ENCODE assay signal across 8 mouse cellular contexts in genomic region chr15:77356248-77356810, GRCm38 (mm10). TPM values are rescaled to one million over a fixed set of nuclear protein-coding genes. Genes with fewer than 3 reads are reported as not detected.
DNase-seq lines count a peak whose midpoint lies in the region; ATAC-seq and TF ChIP-seq lines count a peak whose summit lies in the region.

No protein-coding gene starts in this region.

- WGBS in heart, embryonic 16.5 days: 5% methylated on average over 11 of the region's 11 CpGs
- 9% methylated on average over 11 of the region's 11 CpGs for WGBS in hindbrain, embryonic 15.5 days
- 9% methylated on average over 11 of the region's 11 CpGs for WGBS in midbrain, embryonic 15.5 days

- no peaks in the 10 kb centered on the region for H3K36me3 ChIP-seq in heart, embryonic 16.5 days (ENCODE audit: control insufficient read depth, insufficient read depth)
- no peaks in the 10 kb centered on the region for H3K36me3 ChIP-seq in hindbrain, embryonic 15.5 days
- no peaks in the 10 kb centered on the region for H3K36me3 ChIP-seq in midbrain, embryonic 15.5 days (replicated peaks)

- H3K9ac ChIP-seq in heart, embryonic 16.5 days (ENCODE audit: low read length): 0 out of 2 replicates have a peak overlapping the region, but pooled peaks have one; percentile 9
- H3K9ac ChIP-seq in hindbrain, embryonic 15.5 days: 0 out of 2 replicates have a peak overlapping the region, but pooled peaks have one; percentile 6
- H3K9ac ChIP-seq in midbrain, embryonic 15.5 days: 0 out of 2 replicates have a peak overlapping the region, but pooled peaks have one; percentile 19

- TF ChIP-seq POLR2A in cortical plate, adult 2 months (IDR thresholded peaks at IDR 0.05; ENCODE audit: extremely low read depth, insufficient read depth, low read length): no peak

- ATAC-seq in heart, embryonic 16.5 days (replicated peaks; ENCODE audit: extremely low read depth, insufficient read depth, low FRiP score): peak; percentile 58
- ATAC-seq in hindbrain, embryonic 15.5 days (ENCODE audit: low FRiP score, low read depth): peak; percentile 59
- peak; percentile 28 for ATAC-seq in midbrain, embryonic 15.5 days (replicated peaks)
- ATAC-seq in activated CD4-positive, CD25-positive, alpha-beta regulatory T cell, adult 4 months: no peak

- H3K4me3 ChIP-seq in heart, embryonic 16.5 days (ENCODE audit: low read length): peak overlapping the region; percentile 2
- H3K4me3 ChIP-seq in cortical plate, adult 2 months (ENCODE audit: insufficient read depth, low read length): peak overlapping the region; percentile 20
- H3K4me3 ChIP-seq in hindbrain, embryonic 15.5 days: peak overlapping the region; percentile 10
- no peak overlapping the region for H3K4me3 ChIP-seq in midbrain, embryonic 15.5 days

- H3K4me2 ChIP-seq in heart, embryonic 16.5 days (ENCODE audit: low read depth, low read length): peak overlapping the region; percentile 37
- peak overlapping the region; percentile 40 for H3K4me2 ChIP-seq in hindbrain, embryonic 15.5 days
- peak overlapping the region; percentile 24 for H3K4me2 ChIP-seq in midbrain, embryonic 15.5 days

- no peaks in the 10 kb centered on the region for H3K27me3 ChIP-seq in heart, embryonic 16.5 days (ENCODE audit: control insufficient read depth, insufficient read depth, low read length)
- H3K27me3 ChIP-seq in hindbrain, embryonic 15.5 days: no peaks in the 10 kb centered on the region
- H3K27me3 ChIP-seq in midbrain, embryonic 15.5 days (replicated peaks): no peaks in the 10 kb centered on the region

- peak overlapping the region; percentile 30; the same call in 1 of the 2 replicates for H3K27ac ChIP-seq in heart, embryonic 16.5 days (ENCODE audit: low read length)
- 0 out of 2 replicates have a peak overlapping the region, but pooled peaks have one; percentile 39 for H3K27ac ChIP-seq in cortical plate, adult 2 months (ENCODE audit: insufficient read depth, low read length)
- H3K27ac ChIP-seq in hindbrain, embryonic 15.5 days (replicated peaks): peak overlapping the region; percentile 60
- H3K27ac ChIP-seq in midbrain, embryonic 15.5 days: peak overlapping the region; percentile 59

- DNase-seq in heart, adult 18-20 months: no peak
- DNase-seq in B cell, adult 2 months: no peak
- no peak for DNase-seq in cerebellum, adult 18-20 months

- H3K9me3 ChIP-seq in heart, embryonic 16.5 days (replicated peaks; ENCODE audit: control insufficient read depth, low read length): no peaks in the 10 kb centered on the region
- no peaks in the 10 kb centered on the region for H3K9me3 ChIP-seq in hindbrain, embryonic 15.5 days
- H3K9me3 ChIP-seq in midbrain, embryonic 15.5 days: no peaks in the 10 kb centered on the region

- peaks cover 37% of the 10 kb centered on the region for H3K4me1 ChIP-seq in heart, embryonic 16.5 days (ENCODE audit: control insufficient read depth, insufficient read depth, low read length)
- H3K4me1 ChIP-seq in cortical plate, adult 2 months (ENCODE audit: control insufficient read depth, insufficient read depth, low read length): peaks cover 5% of the 10 kb centered on the region
- H3K4me1 ChIP-seq in hindbrain, embryonic 15.5 days (replicated peaks): peaks cover 52% of the 10 kb centered on the region
- H3K4me1 ChIP-seq in midbrain, embryonic 15.5 days: peaks cover 55% of the 10 kb centered on the region

- TF ChIP-seq CTCF in cortical plate, adult 2 months (IDR thresholded peaks at IDR 0.05; ENCODE audit: extremely low read depth, insufficient read depth, low read length): no peak

RNA-seq across cellular contexts. Expression of gene Apol7a, which starts 42.6 kb away (rescaled TPM):
- 0.19 and 0.39 TPM in 2 replicates for polyA plus RNA-seq in heart, embryonic 16.5 days (2015; fragmentation: Nextera tagmentation; extraction: Ambion mirVana)
- total RNA-seq in heart, adult 18-20 months (2021): under 1 TPM in 1 of 2 experiments, not detected in 1; 0.13 TPM
- polyA plus RNA-seq in cortical plate, adult 2 months (2012; rRNA removed): 1.1 and 1.2 TPM in 2 replicates
- polyA plus RNA-seq in hindbrain, embryonic 15.5 days (2015; fragmentation: Nextera tagmentation; extraction: Ambion mirVana): 0.07 TPM in 1 of 2 replicates, not detected in the other
- not detected in 2 replicates for polyA plus RNA-seq in midbrain, embryonic 15.5 days (2015; fragmentation: Nextera tagmentation; extraction: Ambion mirVana)
- not detected for polyA plus RNA-seq in activated CD4-positive, CD25-positive, alpha-beta regulatory T cell, adult 4 months (2017; shearing (Covaris generic))

RNA-seq across cellular contexts. Expression of gene Rbfox2, which starts 49.5 kb away (rescaled TPM):
- 61.8 and 64.7 TPM in 2 replicates for polyA plus RNA-seq in heart, embryonic 16.5 days (2015; fragmentation: Nextera tagmentation; extraction: Ambion mirVana)
- 10 to 100 TPM; 86.5 to 90.5 TPM for total RNA-seq in heart, adult 18-20 months (2021)
- polyA plus RNA-seq in cortical plate, adult 2 months (2012; rRNA removed): 193 and 203 TPM in 2 replicates
- 140 and 151 TPM in 2 replicates for polyA plus RNA-seq in hindbrain, embryonic 15.5 days (2015; fragmentation: Nextera tagmentation; extraction: Ambion mirVana)
- 181 and 185 TPM in 2 replicates for polyA plus RNA-seq in midbrain, embryonic 15.5 days (2015; fragmentation: Nextera tagmentation; extraction: Ambion mirVana)
- polyA plus RNA-seq in activated CD4-positive, CD25-positive, alpha-beta regulatory T cell, adult 4 months (2017; shearing (Covaris generic)): under 1 TPM in 1 of 2 experiments, not detected in 1; 0.05 TPM

RNA-seq across cellular contexts. Expression of gene Apol9a, which starts 54.6 kb away (rescaled TPM):
- 0.60 and 0.64 TPM in 2 replicates for polyA plus RNA-seq in heart, embryonic 16.5 days (2015; fragmentation: Nextera tagmentation; extraction: Ambion mirVana)
- under 1 TPM; 0.30 to 0.62 TPM for total RNA-seq in heart, adult 18-20 months (2021)
- polyA plus RNA-seq in cortical plate, adult 2 months (2012; rRNA removed): 0.40 and 0.46 TPM in 2 replicates
- 0.04 and 0.09 TPM in 2 replicates for polyA plus RNA-seq in hindbrain, embryonic 15.5 days (2015; fragmentation: Nextera tagmentation; extraction: Ambion mirVana)
- polyA plus RNA-seq in midbrain, embryonic 15.5 days (2015; fragmentation: Nextera tagmentation; extraction: Ambion mirVana): 0.14 and 0.15 TPM in 2 replicates
- polyA plus RNA-seq in activated CD4-positive, CD25-positive, alpha-beta regulatory T cell, adult 4 months (2017; shearing (Covaris generic)): 10 to 100 TPM; 11.5 to 12.7 TPM

Comparison
In these comparisons a context has a peak if more than half of its experiments do, and no peak if none do; other contexts are left out.
1. RNA of gene Rbfox2, which starts 49.5 kb away (polyA plus RNA-seq): 193 to 203 TPM in cortical plate, adult 2 months, 181 to 185 TPM in midbrain, embryonic 15.5 days, 140 to 151 TPM in hindbrain, embryonic 15.5 days and 61.8 to 64.7 TPM in heart, embryonic 16.5 days; 0.05 TPM in activated CD4-positive, CD25-positive, alpha-beta regulatory T cell, adult 4 months; every median in the first group is over 10 times any median in the second.
2. Peak in every context shown above with its lines, with median percentiles within 50 percentile points of each other: H3K27ac ChIP-seq, H3K4me2 ChIP-seq and H3K9ac ChIP-seq.